Mouse (Mus musculus) myocyte (in vitro differentiated cells): ENCODE data around the gene Kif3c.

Source experiments
- MYOD1 ChIP-seq, 3 experiments: IDR thresholded peaks; one replicate each; pipeline ENCODE4 v1.6.1; 2011; ENCODE audit warnings: control low read depth in 2 of 3, low read depth in 2 of 3, mild to moderate bottlenecking in 2 of 3, moderate library complexity in 1 of 3; ENCODE audit not compliant: insufficient read length in 2 of 3, control insufficient read depth in 1 of 3
- POLR2A ChIP-seq: IDR thresholded peaks from one replicate; pipeline ENCODE4 v1.6.1; 2011; ENCODE audit warnings: low read depth, mild to moderate bottlenecking, control low read depth, moderate library complexity; ENCODE audit not compliant: insufficient read length
- SRF ChIP-seq: IDR thresholded peaks from one replicate; pipeline ENCODE4 v1.6.1; 2011; ENCODE audit warnings: low read depth; ENCODE audit not compliant: control insufficient read depth, insufficient read length

DNA sequence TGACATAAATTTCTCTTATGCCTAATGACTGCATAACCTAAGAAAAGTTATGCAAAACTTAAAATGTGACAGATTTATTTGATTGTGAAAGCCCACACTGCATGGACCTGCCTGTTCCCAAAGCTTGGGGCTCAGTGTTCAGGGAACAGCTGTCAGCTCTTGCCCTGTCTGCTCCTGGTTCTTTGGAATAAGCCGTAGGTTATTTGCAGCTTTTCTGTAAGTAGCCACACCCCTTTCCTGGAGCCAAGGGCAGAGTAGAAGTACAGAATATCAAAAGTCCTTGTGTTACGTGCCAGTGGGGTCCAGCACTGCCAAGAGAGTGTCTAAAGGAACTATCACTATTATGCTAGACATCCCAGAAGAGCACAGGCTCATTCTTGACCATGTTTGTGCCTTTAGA, 48.8 kb upstream of the Kif3c start:
- TF ChIP-seq POLR2A (no peak), MYOD1 (IDR thresholded peaks at IDR 0.05; ENCODE audit: control insufficient read depth in 1 of 3, insufficient read length in 2 of 3, low read depth in 2 of 3) (peak; percentile 58 to 71 (median 62)), SRF (no peak)
